Mouse (Mus musculus) brain, embryonic 14.5 days (tissue): Measurements from ENCODE around the gene Atxn2. TPM values are rescaled to one million over a fixed set of nuclear protein-coding genes. Genes with fewer than 3 reads are reported as not detected.

Experiments used
- DNase-seq: peaks from one replicate; pipeline ENCODE4 v3.0.0-alpha.2; 2011; ENCODE audit warnings: low read depth
- CTCF ChIP-seq: fragments of 200-500 bp; IDR thresholded peaks from 2 replicates; pipeline ENCODE4 v1.5.1; 2012; ENCODE audit warnings: inconsistent platforms, mild to moderate bottlenecking, moderate library complexity, borderline replicate concordance; ENCODE audit not compliant: insufficient read depth, insufficient read length; ENCODE audit errors: extremely low read depth
- POLR2A ChIP-seq: fragments of 200-500 bp; IDR thresholded peaks from 2 replicates; pipeline ENCODE4 v1.6.1; 2012; ENCODE audit warnings: mild to moderate bottlenecking, inconsistent platforms, borderline replicate concordance; ENCODE audit not compliant: poor library complexity, insufficient read depth, insufficient read length, severe bottlenecking; ENCODE audit errors: extremely low read depth
- polyA plus RNA-seq: library from polyadenylated mRNA; depleted of rRNA; stranded (reverse); fragments of >200 nt; gene quantifications from 2 replicates; pipeline ENCODE4 v1.2.3, GENCODE M21; 2012

Atxn2 gene
- polyA plus RNA-seq, 1 experiment = 226 TPM

GRCm38 (mm10) chr5:121690482-121691211 lies 20.5 kb upstream of the Atxn2 start:
- DNase-seq = peak; percentile 35
- TF ChIP-seq CTCF (no peak), POLR2A (no peak)

- DNase-seq = peak; percentile 74
Measured at GRCm38 (mm10) chr5:121691436-121691835, 19.7 kb upstream of the Atxn2 start.

GRCm38 (mm10) chr5:121692897-121693296 lies 18.2 kb upstream of the Atxn2 start:
- DNase-seq = no peak
- TF ChIP-seq POLR2A = no peak
- TF ChIP-seq CTCF = no peak

GRCm38 (mm10) chr5:121696761-121697160 lies 14.4 kb upstream of the Atxn2 start:
- TF ChIP-seq POLR2A (no peak), CTCF (no peak)
- DNase-seq = no peak

- DNase-seq = no peak
- TF ChIP-seq CTCF = no peak
- TF ChIP-seq POLR2A = no peak
Measured at GRCm38 (mm10) chr5:121699891-121700290, 11.2 kb upstream of the Atxn2 start.

DNA sequence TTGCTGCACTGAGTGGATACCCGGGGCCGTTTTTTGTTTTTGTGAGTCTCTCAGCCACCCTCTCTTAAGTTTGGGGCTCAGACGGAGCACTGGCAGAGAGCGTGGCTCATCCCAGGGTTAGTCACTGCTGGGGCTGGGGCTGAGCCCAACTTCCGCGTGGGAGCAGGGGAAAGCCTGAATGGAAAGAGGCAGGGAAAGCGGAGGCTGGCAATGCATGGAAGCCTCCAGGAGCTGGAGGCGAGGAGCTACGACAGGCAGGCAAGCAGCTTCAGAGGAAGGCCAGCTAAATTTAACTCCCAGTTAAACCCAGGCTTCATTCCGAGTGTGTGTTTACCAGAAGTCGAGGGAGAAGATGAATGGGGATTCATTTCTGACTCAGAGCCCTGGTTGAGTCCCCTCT lies 10.6 kb upstream of the Atxn2 start:
- TF ChIP-seq CTCF (no peak), POLR2A (no peak)
- no peak for DNase-seq

- TF ChIP-seq CTCF (no peak), POLR2A (no peak)
- DNase-seq = no peak
Measured at GRCm38 (mm10) chr5:121701111-121701769, 9.9 kb upstream of the Atxn2 start.

DNA sequence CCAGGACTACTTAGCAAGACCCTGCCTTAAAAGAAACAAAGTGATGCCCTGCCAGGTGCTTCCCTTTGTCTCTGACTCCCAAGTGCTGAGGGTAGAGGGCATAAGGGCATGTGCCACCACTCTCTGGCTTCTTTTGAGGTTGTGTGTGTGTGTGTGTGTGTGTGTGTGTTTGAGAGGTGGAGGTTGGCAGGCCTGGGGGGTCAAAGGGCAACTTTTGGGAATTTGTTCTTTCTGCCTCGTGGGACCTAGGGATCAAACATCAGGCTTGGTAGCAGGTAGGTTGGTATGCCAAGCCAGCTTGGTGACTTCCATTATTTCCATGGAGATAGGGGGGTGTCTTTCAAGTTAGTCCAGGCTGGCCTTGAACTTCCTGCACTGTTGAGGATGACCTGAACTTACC lies 7.8 kb upstream of the Atxn2 start:
- DNase-seq = no peak
- TF ChIP-seq POLR2A (no peak), CTCF (no peak)

DNA sequence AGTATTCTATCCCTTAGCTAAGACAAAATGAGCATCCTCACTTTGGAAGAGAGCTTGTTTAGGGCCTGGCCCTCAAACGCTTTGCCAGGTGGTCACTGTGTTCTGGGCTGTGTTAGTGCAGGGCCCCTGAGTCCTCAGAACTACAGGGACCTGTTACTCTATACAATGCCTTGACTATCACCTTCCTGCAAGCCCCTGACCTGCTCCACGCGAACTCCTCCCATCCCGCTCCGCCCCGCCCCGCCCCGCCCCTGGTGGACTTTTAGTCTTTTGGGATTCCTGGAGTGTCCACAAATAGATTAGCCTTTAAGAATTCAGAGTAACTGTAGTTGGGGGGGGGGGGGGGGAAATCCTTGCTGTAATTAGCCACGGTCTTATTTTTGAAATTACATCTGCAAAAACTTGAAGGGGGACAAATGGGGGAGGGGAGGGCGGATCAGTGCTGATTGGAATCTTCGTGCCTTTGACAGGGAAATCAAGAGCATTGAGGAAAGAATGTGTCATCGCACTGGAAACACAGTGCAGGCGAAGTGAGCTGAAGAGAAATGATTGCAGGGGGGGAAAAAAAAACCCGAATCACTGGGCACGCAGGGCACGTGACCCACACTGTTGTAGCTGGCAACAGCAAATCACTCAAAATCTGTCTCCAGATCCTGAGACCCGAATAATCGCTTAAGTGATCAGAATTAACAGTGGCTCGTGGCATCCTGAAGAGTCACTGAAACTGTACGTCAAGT lies 6.5 kb upstream of the Atxn2 start:
- peak; percentile 65 for DNase-seq
- TF ChIP-seq CTCF (no peak), POLR2A (no peak)

- no peak for DNase-seq
- TF ChIP-seq CTCF (no peak), POLR2A (no peak)
Measured at GRCm38 (mm10) chr5:121710402-121710801, 735 bp upstream of the Atxn2 start.

GRCm38 (mm10) chr5:121710851-121711173 lies 325 bp upstream of the Atxn2 start:
- TF ChIP-seq CTCF (no peak), POLR2A (no peak)
- no peak for DNase-seq

- TF ChIP-seq CTCF (no peak), POLR2A (no peak)
- DNase-seq = no peak
Measured at GRCm38 (mm10) chr5:121711928-121712231, 743 bp downstream of the Atxn2 start.

DNA sequence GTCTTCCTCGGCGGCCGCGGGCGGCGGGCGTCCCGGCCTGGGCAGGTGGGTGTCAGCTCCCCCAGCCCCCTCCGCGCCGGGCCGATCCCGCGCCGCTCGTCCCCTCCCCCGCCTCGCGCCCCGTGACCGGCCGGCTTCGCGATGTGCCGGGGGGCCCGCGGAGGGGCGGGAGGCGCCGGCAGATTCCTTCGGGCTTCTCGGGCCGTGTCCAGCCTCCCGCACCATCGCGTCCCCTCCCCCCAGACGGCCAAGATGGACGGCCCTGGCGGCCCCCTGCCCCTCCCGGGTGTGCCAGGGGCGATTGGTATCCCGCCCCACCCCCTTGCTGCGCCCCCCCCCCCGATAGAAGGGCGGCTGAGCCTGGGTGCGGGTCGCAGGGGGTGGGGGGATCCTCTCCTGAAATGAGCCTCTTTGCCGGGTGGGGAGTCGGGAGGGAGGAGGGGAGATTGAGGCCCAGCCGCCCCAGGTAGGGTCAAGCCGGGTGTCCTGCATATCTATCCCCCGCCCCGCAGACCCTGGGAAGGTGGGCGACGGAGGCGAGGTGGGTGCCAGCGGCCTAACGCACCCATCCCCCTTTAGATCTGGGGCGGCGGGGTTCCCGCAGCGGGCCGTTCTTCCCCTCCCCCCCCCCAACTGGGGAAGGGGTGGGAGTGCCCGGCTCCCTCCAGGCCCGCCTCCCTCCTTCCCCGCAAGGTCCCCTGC lies 1.2 kb downstream of the Atxn2 start:
- no peak for TF ChIP-seq POLR2A
- no peak for TF ChIP-seq CTCF
- DNase-seq = peak; percentile 37
